Mouse (Mus musculus) CH12.LX (cell line): ENCODE measurements around the gene Thg1l.

ENCODE experiments used
- BHLHE40 ChIP-seq: IDR thresholded peaks from 2 replicates; pipeline ENCODE4 v1.6.1; 2011; ENCODE audit warnings: mild to moderate bottlenecking, low read depth, low read length, improper control_type of control experiment
- EP300 ChIP-seq: IDR thresholded peaks from 2 replicates; pipeline ENCODE4 v1.6.1; 2011; ENCODE audit warnings: low read length, improper control_type of control experiment
- GABPA ChIP-seq: IDR thresholded peaks from 2 replicates; pipeline ENCODE4 v1.6.1; 2012; ENCODE audit warnings: low read depth, low read length, improper control_type of control experiment, inconsistent platforms; ENCODE audit not compliant: insufficient replicate concordance
- HCFC1 ChIP-seq: IDR thresholded peaks from 2 replicates; pipeline ENCODE4 v1.6.1; 2012; ENCODE audit warnings: low read depth, mild to moderate bottlenecking, inconsistent platforms, low read length, improper control_type of control experiment
- IRF4 ChIP-seq: IDR thresholded peaks from 2 replicates; pipeline ENCODE4 v1.6.1; 2014; ENCODE audit warnings: low read depth, mild to moderate bottlenecking, inconsistent platforms, low read length, improper control_type of control experiment
- MAX ChIP-seq: IDR thresholded peaks from 2 replicates; pipeline ENCODE4 v1.6.1; 2011; ENCODE audit warnings: low read length, improper control_type of control experiment
- RCOR1 ChIP-seq: conservative IDR thresholded peaks from 2 replicates; pipeline ENCODE4 v1.6.1; 2012; ENCODE audit warnings: low read depth, mild to moderate bottlenecking, inconsistent platforms, low read length, improper control_type of control experiment

GRCm38 (mm10) chr11:45927456-45927855 lies 27.8 kb downstream of the Thg1l start:
- TF ChIP-seq GABPA (no peak), EP300 (no peak), IRF4 (no peak), MAX (no peak), HCFC1 (no peak), RCOR1 (no peak), BHLHE40 (no peak)
